Mouse (Mus musculus): ENCODE data around the gene Gdpd3.
"Not testable (repeated sequence)": the region's sequence is repeated elsewhere in the genome, so short reads cannot be mapped to it uniquely, and the experiment has no call there.

The Gdpd3 gene

DNA sequence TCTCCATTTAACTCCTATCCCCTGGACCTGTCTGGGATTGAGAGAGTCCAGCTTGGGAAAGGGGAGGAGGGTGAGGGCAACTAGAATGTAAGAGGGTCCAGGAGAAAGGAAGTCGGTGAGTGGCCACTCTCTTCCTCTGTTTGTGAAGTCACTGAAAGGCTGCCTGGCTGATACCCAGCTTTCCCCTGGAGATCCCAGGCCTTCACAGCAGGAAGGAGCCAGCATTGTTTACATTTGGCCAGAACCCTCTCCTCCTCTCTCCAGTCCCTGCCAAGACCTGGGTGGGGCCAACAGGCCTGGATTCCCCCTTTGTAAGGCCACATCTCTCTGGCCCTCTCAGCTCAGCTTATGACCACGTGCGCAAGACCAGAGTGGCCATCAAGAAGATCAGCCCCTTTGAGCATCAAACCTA is 5.7 kb upstream of the Gdpd3 start:
- peak in 1 of 2 experiments; percentile 57 for DNase-seq (ENCODE audit: low spot score in 2 of 2)

GRCm38 (mm10) chr7:126760956-126761355 is 5.2 kb upstream of the Gdpd3 start:
- no peak for DNase-seq (ENCODE audit: low spot score in 2 of 2)

DNA sequence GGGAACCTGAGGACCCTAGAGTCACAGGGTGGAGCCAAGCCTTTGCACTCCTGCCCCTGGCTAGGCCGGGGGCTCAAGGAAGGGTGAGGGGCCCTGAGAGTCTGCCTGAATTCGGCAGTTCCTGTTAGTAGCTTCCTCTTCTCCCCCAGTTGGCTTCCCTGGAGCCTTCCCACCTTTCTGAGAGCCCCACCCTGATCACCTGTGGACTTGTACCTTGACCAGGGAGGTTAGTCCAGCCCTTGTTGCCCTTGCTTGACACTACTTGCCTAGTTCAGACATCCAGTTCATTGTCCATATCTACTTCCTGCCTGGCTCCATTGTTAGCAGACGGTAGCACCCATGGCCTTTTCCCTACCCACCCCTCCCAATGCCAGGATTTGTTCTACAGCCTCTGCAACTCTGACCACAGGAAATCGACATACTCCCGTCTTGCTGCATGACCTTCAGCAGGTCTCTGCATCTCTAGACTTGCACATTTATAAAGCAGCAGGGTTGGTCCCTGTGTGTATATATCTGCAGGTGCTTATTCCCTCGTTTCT is 4.5 kb upstream of the Gdpd3 start:
- DNase-seq (ENCODE audit: low spot score in 2 of 2) = no peak

DNA sequence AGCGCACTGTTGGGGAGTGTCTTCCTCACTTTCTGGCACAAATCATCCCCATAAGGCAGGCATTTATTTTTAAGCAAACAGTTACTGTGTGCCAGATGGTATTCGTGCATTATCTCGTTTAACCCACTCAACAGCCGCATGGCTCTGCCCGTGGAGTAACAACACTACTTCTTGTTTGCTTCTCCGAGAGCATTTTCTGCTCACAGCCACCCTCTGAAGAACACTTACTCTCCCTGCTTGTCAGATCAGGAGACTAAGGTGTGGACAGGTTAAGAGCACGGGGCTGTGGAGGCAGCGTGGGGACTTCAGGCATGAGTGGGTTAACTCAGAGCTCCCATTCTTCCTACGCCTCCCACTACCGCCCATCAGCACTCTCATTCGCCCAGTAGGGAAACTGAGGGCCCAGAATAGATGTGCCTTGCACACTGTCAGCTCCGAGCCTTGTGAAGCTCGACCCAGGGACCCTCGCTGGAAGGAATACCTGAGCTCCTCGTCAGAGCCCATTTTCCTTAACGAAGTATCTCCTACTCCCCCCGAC is 3.6 kb upstream of the Gdpd3 start:
- no peak for DNase-seq (ENCODE audit: low spot score in 2 of 2)

GRCm38 (mm10) chr7:126765540-126765939 is 594 bp upstream of the Gdpd3 start:
- no peak for DNase-seq (ENCODE audit: low spot score in 2 of 2)

GRCm38 (mm10) chr7:126767001-126767400 is 867 bp downstream of the Gdpd3 start:
- DNase-seq (ENCODE audit: low spot score in 2 of 2) = no peak

GRCm38 (mm10) chr7:126770784-126771183 is 4.7 kb downstream of the Gdpd3 start:
- no peak for DNase-seq (ENCODE audit: low spot score in 2 of 2)

GRCm38 (mm10) chr7:126773351-126773750 is 7.2 kb downstream of the Gdpd3 start:
- DNase-seq (ENCODE audit: low spot score in 2 of 2) = no peak

DNA sequence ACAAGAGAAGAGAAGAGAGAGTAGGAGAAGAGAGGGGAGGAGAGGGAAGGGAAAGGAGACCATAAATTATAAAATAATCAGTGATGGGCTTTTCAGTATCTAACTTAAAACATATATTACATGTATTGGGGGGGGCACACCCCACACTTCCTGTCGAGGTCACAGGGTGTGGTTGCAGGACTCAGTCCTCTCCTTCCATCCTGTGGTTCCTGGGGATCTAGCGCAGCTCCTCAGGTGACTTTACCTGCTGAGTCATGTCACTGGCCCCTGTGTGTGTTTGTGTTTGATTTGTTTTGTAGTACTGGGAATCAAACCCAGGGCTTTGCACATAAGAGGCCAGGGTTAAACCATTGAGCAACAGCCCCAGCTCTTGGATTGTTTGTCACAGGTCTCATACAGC is 8.3 kb downstream of the Gdpd3 start:
- DNase-seq (ENCODE audit: low spot score in 2 of 2) = no peak

- DNase-seq (ENCODE audit: low spot score in 2 of 2) = no peak
Measured at GRCm38 (mm10) chr7:126775185-126775977, 9.2 kb downstream of the Gdpd3 start.

- no peak for DNase-seq (ENCODE audit: low spot score in 2 of 2)
Measured at GRCm38 (mm10) chr7:126775978-126776234, 9.8 kb downstream of the Gdpd3 start.

- peak; percentile 87 to 93 for DNase-seq (ENCODE audit: low spot score in 2 of 2)
Measured at GRCm38 (mm10) chr7:126776598-126777057, 10.5 kb downstream of the Gdpd3 start, which contains the start of gene Ypel3. TSS of gene Ypel3 (plus strand) at chr7:126776955.

GRCm38 (mm10) chr7:126777476-126777875 is 11.3 kb downstream of the Gdpd3 start:
- no peak for DNase-seq (ENCODE audit: low spot score in 2 of 2)

DNA sequence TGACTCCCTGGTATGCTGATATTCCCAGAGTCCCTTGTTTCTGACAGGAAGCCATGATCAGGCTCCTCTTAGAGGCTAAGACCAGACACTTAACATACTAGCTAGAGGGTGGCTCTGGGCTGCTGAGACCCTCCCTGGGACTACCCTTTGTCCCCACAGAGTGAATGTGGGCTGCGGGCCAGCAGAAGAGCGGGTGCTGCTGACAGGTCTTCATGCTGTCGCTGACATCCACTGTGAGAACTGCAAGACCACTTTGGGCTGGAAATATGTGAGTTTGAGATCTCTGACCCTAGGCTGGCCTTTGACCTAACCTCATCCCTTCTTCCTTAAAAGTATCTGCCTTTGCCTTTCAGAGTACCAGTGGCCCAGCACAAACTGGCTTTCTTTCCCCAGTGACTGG is 12.0 kb downstream of the Gdpd3 start:
- DNase-seq (ENCODE audit: low spot score in 2 of 2) = no peak

GRCm38 (mm10) chr7:126779101-126779500 is 13.0 kb downstream of the Gdpd3 start:
- not testable (repeated sequence) for DNase-seq (ENCODE audit: low spot score in 2 of 2)

DNA sequence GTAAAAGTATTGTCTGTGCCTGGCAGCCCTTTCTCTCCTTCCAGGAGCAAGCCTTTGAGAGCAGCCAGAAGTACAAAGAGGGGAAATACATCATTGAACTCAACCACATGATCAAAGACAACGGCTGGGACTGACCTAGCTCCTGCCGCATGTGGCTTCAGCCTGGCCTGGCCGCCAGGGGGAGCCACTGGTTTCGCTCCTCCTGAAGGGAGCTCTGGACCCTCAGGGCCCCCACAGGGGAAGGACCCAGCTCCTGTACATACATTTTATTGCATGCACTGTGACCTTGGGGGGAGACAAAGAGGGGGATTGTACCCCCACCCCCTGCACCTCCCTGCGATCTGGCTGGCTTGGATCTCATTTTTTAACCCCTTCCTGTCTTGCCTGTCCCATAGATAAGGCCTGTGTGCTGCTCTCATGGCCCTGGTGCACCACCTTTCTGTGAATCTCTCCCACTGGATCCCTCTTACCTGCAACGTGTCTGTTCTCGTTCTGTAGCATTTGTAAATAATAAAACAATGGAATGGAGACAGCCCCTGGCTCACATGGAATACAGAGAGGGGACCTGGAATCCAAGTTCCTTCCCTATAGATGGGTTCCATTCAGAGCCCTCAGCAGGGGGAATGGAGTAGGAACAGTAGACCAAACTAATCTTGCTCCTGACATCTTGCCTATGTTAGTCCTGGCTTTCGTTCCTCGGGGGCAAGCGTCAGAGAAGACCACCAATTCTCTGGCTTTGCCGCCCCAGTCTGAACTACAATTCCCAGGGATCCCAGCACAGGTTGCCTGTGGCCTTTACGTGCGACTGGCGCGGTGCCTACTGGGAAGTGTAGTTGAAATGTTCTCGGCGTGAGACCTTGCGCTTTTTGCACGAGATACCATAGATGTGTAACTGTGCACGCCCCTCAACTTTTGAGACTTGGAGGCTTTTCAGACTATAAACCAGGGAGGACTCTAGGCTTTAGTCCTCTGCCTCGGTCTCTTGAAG is 14.1 kb downstream of the Gdpd3 start:
- peak; percentile 91 to 93 for DNase-seq (ENCODE audit: low spot score in 2 of 2)

GRCm38 (mm10) chr7:126780971-126781635 is 15.0 kb downstream of the Gdpd3 start, which contains the start of gene Tbx6:
TSS of gene Tbx6 (plus strand) at chr7:126781483.
- DNase-seq (ENCODE audit: low spot score in 2 of 2) = no peak

GRCm38 (mm10) chr7:126781661-126782370 is 15.7 kb downstream of the Gdpd3 start:
- DNase-seq (ENCODE audit: low spot score in 2 of 2) = no peak

DNA sequence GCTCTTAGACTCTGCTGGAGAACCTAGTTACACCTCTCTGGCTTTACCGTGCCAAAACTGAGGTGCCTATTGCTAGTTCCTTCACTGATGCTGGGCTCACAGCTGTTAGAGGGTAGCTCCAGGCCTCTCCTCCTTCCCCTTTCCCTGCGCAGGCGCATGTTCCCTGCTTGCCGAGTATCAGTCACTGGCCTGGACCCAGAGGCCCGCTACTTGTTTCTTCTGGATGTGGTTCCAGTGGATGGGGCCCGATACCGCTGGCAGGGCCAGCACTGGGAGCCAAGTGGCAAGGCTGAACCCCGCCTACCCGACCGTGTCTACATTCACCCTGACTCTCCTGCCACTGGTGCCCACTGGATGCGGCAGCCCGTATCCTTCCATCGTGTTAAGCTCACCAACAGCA is 16.6 kb downstream of the Gdpd3 start:
- DNase-seq (ENCODE audit: low spot score in 2 of 2) = no peak

DNA sequence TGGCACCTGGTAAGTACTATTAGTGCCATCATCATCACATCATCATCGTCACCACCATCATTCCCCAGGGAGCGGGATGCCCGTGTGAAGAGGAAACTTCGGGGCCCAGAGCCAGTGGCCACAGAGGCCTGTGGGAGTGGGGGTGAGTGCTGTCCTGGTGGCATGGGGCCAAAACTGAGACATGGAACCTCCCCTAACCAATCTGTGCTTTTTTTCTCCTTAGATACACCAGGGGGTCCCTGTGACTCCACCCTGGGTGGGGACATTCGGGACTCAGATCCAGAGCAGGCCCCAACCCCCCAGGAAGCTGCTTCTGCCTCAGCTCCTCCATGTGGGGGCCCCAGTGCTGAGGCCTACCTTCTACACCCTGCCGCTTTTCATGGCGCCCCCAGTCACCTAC is 18.3 kb downstream of the Gdpd3 start:
- no peak for DNase-seq (ENCODE audit: low spot score in 2 of 2)

GRCm38 (mm10) chr7:126785056-126785455 is 18.9 kb downstream of the Gdpd3 start:
- no peak for DNase-seq (ENCODE audit: low spot score in 2 of 2)
